Mouse (Mus musculus): Measurements from ENCODE around the gene Tmbim1.

DNA sequence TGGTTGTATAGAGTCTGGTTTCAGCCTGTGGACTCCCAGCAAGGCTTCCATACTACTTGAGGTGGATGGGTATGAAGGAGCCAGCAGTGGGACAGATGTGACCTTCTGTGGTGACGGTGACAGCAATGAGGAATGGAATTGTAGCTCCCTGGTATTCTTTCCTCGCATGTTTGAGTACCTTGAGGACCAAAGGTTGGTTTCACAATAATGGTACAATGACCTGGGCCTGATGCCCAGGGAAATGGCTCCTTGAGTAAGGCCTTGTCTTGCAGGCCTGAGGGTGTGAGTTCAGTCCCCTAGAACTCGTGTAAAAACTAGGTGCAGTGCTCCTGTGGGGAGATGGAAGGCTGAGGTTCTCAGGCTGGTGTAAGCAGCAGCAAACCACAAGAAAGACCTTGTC, 13.3 kb upstream of the Tmbim1 start:
- TF ChIP-seq CTCF (IDR thresholded peaks at IDR 0.05; ENCODE audit: extremely low read depth, insufficient read depth, insufficient read length, insufficient replicate concordance) (no peak), POLR2A (IDR thresholded peaks at IDR 0.05; ENCODE audit: low read depth, low read length) (no peak)
